Mouse (Mus musculus) layer of hippocampus, adult 11-12 months (tissue): ENCODE measurements at regions not wholly inside any gene's neighbourhood (a gene's known extent, or its start where the extent isn't known, plus 50 kb on each side); places are given as distances from the start of the nearest gene placed in this dataset.

Source experiments
- DNase-seq: peaks from one replicate; pipeline ENCODE4 v3.0.0; 2022; ENCODE audit warnings: low spot score

- DNase-seq = no peak
These were observed 92.1 kb upstream of the Barx2 start for GRCm38 (mm10) chr9:32005348-32005747.

GRCm38 (mm10) chr9:32006350-32006749, 93.1 kb upstream of the Barx2 start:
- no peak for DNase-seq

- DNase-seq = no peak
These were observed 97.9 kb upstream of the Barx2 start for GRCm38 (mm10) chr9:32010953-32011770.

GRCm38 (mm10) chr9:32016286-32016685, 99.7 kb upstream of the Arhgap32 start:
- DNase-seq = peak; percentile 54

GRCm38 (mm10) chr9:32018020-32018419, 97.9 kb upstream of the Arhgap32 start:
- DNase-seq = peak; percentile 23

GRCm38 (mm10) chr9:32019786-32020185, 96.2 kb upstream of the Arhgap32 start:
- no peak for DNase-seq

GRCm38 (mm10) chr9:32020942-32021731, 94.8 kb upstream of the Arhgap32 start:
- no peak for DNase-seq

- no peak for DNase-seq
These were observed 94.2 kb upstream of the Arhgap32 start for GRCm38 (mm10) chr9:32021755-32022154.

- DNase-seq = no peak
These were observed 92.9 kb upstream of the Arhgap32 start for GRCm38 (mm10) chr9:32022996-32023395.

GRCm38 (mm10) chr9:32024767-32025166, 91.2 kb upstream of the Arhgap32 start:
- DNase-seq = no peak

- no peak for DNase-seq
These were observed 88.0 kb upstream of the Arhgap32 start for GRCm38 (mm10) chr9:32027962-32028361.

GRCm38 (mm10) chr9:32029001-32029400, 86.9 kb upstream of the Arhgap32 start:
- no peak for DNase-seq

- DNase-seq = no peak
These were observed 86.2 kb upstream of the Arhgap32 start for GRCm38 (mm10) chr9:32029786-32030185.

GRCm38 (mm10) chr9:32030203-32030602, 85.7 kb upstream of the Arhgap32 start:
- no peak for DNase-seq

GRCm38 (mm10) chr9:32031950-32032453, 83.9 kb upstream of the Arhgap32 start:
- peak; percentile 83 for DNase-seq

GRCm38 (mm10) chr9:32032521-32033185, 83.3 kb upstream of the Arhgap32 start:
- DNase-seq = no peak

GRCm38 (mm10) chr9:32033937-32034336, 82.0 kb upstream of the Arhgap32 start:
- no peak for DNase-seq

- no peak for DNase-seq
These were observed 75.9 kb upstream of the Arhgap32 start for GRCm38 (mm10) chr9:32039999-32040398.

GRCm38 (mm10) chr9:32043344-32043743, 72.6 kb upstream of the Arhgap32 start:
- no peak for DNase-seq

- no peak for DNase-seq
These were observed 69.1 kb upstream of the Arhgap32 start for GRCm38 (mm10) chr9:32046791-32047190.

- DNase-seq = no peak
These were observed 67.0 kb upstream of the Arhgap32 start for GRCm38 (mm10) chr9:32048941-32049340.

- DNase-seq = no peak
These were observed 66.4 kb upstream of the Arhgap32 start for GRCm38 (mm10) chr9:32049546-32049945.
